Mouse (Mus musculus) lung, postnatal 25 days (tissue): ENCODE results near the gene Adgrl3.

Experiments
- DNase-seq: peaks from one replicate; pipeline ENCODE4 v3.0.0; 2022; ENCODE audit warnings: low spot score

Gene Adgrl3

DNA sequence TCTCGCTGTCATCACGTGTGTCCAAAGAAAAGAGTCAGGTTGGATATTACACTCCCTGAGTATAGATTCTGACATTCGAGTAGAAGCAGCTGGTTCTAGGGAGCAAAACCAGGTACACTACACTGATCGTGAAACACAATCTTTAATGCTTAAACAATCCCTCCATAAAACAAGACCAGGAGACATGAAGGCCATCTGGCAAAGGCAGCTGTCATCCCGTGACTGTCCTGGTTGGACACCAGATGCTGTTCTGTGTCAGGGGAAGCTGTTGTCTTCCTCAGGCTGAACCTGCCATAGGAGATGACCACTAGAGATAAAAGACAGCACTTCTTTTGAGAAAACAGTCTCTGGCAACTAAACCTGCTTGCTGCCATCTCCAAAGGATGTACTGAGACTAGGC lies 228.8 kb downstream of the Adgrl3 start:
- DNase-seq = no peak

DNA sequence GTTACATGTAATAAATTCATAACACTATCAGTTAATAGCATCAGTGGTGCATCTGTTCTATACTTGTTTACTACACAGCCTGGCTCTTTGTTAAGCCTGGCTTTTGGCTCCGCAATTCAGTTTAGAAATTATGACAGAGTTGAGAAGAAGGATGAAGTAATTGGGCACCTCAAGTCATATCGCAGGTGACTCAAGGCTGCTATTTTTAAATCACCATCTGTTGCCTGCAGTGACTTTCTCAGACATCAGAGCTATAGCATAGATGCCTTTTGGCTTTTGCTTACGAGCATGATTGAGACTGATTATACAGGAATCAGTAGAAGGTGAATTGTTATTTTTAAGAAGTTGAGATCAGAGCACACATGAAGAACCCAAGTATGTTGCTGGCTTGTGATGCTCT lies 236.2 kb downstream of the Adgrl3 start:
- no peak for DNase-seq

DNA sequence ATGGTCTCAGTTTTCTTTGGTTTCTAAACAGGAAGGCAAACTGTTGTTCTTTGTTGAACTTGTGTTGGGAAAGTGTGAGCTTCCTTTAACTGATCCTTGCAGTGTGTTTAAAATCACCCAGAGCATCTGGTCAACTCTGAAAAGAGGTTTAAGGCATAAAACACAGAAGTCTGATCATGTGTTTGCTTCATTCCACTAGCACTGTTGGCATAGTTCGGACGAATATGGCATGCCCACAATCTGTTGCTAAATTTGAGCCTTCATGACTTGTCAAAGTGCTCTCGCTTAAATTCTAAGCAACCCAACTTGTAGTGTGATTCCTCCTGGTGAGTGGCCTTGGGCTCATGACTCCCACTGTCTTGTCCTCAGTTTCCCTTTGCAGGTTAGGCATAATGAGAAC lies 249.8 kb downstream of the Adgrl3 start:
- DNase-seq = peak; percentile 28

DNA sequence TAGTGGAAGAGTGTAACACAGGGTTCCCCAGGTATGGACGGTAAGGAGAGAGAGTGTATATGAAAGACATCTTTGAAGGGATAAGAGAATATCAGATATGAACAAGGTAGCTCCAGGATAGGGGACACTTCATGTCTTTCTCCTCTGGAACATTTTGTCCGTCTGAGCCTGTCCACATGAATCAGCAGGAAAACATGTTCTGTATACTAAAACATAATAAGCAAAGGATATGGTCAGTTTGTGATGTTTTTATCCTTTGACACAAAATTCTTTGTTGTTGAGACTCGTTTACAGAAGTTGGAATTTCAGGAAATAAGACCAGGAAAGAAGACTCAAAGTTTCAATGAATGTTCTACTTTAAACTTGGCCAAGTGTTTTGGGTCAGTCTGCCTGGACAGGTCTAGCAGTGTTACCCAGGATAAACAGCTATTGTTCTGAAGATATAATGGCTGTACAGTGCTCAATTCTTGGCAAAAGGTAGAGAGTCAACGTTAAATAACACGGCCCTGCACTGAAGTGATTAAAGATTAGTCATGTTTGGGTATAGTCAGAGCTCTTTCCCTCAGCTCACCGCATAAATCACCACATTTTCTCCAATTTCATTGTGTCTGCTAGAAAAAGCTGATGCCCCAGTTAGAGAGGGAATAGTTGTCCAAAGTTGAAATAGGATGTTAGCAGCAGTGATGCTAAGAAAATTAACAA lies 255.6 kb downstream of the Adgrl3 start:
- DNase-seq = peak; percentile 36

DNA sequence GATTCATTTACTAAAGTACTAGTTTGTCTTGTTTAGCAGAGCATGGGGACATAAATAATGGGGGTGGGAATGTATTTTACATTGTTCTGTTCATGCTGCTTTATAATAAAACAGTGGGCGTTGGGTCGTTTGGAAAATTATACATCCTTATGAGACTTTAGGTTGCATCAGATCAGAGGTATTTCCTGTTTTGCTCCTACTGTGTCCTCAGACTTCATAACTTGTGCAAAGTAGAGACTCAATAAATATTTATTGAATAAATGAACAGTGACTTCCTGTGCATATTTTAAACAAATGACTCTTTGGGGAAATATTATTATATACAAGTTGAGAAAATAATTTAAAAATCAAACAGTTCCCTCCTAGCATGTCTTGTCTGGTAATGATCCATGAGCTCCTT lies 259.3 kb downstream of the Adgrl3 start:
- DNase-seq = peak; percentile 48

DNA sequence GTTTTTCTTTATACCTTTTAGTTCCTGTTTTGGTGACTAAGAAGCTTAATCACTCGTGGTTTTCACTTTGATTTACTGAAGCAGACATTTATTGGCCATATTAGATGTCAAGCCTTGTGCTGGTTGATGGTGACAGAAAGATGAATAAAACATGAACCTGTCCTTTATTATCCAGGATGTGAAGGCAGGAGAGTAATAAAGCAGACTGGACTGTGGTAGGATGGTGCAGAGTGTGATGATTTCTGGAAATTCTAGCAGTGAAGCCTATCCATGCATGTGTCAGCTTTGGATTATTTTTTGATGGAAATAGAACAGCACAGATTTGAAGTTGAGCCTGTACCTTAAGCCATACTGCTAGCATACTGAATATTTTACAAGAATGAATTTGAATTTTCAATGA lies 265.7 kb downstream of the Adgrl3 start:
- DNase-seq = no peak

DNA sequence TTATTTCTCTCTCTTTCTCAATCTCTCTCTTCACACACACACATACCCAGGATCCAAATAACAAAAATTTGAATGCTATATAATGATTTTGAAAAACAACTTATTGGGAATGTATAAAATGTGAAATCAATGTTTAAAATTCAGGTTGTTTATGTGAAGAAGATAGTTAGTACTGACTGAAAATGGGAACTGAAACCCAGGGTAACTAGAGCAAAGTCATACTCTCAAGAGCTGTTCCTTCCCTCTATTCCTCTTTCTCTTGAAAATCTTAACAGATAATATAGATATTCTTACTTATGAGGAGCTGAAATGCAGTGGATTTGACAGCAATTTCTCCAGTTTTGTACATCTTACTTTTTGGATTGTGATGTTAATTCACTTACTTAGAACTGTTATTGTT lies 281.9 kb downstream of the Adgrl3 start:
- DNase-seq = no peak

DNA sequence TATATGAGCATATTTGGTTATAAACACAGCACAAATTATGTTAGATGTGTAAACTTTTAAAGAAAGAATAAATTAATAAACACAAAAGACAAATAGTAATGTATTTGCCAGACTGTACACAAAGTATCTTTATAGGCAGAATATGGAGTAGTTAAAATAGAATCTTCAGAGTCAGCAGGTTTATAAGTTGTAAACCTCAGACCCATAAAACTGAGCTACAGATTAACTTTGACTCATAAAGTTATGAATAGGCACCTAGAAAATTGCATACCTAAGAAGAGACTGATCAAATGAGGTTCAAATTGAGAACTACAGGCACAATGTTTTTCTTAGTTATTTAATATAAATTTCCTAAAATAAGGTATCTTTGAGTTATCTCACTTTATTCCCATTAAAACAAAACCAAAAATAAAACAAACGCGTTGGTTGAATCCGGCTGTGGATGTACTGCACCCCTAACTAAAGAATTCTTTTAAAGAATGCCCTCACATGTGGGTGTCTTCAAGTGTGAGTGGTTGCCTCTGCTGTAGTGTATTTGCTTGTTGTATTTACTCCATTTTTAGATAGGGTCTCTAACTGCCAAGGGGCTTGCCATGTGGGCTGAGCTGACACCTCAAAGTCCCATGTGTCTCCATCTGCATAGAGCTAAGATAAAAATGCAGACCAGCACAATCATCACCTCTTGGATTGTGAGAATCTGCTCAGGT lies 297.6 kb downstream of the Adgrl3 start:
- no peak for DNase-seq

DNA sequence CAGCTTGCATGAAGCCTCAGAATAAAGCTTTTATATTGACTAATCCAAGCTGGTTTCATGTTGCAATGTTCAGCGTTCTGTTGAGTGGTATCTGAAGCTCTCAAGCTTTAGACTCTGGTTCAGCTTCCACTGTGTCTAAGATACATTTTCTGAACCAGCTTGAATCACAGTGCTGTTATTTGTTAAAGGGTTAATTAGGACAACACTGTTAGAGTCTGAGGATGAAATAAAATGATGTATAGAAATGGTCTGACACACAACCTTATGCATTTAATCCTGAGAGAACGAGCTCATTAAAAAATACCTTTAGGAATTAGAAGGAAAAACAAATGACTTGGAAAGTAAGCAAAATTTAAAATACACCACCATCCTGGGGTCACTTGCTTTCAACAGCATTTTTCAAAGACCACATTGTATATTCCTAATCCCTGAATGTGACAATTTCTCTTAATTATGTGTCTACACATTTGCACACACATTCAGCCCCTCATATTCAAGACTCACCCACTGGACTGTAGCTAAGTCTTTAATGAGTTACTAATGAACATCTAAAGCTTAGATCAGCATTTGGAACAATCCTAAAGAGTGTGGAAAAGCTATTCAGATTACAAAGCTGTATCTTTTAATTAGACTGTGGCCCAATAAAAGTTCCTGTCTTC lies 301.5 kb downstream of the Adgrl3 start:
- DNase-seq = no peak

DNA sequence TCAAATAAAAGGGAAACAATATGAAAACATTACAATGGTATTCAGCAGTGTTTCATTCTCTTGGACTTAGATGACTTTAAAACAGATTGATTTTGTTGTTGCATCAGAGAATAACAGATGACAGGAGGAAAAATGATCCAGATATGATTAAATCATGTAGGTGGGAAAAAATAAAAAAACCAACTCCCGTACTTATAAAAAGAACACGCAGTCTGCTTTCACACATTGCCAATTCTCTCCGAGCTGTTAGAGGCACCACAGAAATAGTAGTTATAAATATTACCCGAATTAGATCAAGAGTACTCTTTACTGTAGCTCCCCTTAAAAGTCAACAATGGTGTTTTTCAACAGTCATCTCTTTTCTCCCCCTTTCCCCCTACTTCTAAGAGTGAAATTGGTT lies 302.1 kb downstream of the Adgrl3 start:
- DNase-seq = no peak

DNA sequence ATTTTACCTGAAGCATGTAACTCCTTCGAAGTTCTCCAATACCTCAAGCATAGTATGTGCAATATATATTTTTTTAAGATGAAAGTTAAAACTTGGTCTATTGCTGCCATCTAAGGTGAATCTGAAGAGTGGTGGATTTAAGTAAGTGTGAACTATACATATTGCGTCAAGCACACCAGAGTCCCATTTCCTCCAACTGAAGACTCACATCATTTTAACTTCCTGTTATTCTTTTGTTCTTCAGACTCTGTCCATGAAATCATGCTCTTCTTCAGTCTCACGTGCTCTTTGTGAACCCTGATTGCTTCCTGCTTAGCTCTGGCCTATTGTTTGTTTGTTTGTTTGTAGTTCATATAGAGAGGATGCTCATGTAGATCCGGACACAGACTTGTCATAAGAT lies 307.0 kb downstream of the Adgrl3 start:
- no peak for DNase-seq

DNA sequence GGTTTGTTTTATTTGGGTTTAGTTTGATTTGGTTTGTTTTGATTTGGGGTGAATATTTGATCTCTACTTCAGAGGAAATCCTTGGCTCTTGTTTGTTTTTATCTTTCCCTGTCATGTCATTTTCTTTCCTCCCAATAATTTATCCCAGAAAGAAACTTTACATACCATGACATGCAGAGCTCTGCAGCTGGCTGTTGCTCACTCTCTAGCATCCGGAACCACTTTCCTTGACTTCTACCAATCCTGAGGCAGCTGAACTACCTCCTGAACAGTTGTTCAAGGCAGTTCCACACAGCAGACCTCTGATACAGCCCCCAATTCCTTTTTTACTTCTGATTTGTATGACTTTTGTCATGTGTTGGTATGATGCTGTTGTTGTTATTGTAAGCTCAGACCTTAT lies 307.5 kb downstream of the Adgrl3 start:
- no peak for DNase-seq

DNA sequence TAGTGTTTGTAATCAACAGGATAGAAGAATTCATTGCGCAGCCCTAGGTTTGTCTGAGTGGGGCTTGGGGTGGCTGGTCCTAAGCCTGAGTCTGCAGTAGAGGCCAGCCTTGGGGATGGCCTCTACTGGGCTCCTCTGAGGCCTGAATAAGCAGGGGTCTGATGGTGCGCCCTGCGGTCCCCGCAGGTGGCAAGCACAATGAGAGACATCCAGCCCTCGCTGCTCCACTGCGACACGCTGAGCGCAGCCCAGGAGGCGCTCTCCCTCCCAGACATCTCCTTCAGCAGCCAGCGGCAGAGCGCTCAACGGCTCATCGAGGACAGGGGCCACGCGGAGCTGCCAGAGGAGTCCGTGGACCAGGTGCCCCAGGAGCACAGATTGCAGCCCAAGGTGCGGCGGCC lies 309.6 kb downstream of the Adgrl3 start:
- no peak for DNase-seq

DNA sequence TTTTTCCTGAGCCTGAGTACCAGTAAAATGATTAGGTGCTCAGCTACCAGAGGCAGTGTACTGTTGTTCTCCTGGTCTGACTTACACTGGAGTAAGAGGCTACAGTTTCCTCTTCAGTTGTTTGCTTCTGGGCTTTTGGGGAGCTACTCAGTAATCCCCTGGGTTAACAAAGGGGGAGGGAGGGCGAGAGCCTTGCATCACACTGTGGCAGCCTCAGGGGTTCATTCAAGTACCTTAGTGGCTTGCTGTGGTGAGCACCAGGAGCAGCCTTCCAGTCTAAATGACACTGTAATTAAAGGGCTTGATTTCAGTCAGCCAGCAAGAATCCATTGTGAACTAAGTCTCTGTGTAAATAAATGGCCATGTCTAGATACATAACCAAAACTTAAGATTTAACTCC lies 324.4 kb downstream of the Adgrl3 start:
- DNase-seq = no peak

DNA sequence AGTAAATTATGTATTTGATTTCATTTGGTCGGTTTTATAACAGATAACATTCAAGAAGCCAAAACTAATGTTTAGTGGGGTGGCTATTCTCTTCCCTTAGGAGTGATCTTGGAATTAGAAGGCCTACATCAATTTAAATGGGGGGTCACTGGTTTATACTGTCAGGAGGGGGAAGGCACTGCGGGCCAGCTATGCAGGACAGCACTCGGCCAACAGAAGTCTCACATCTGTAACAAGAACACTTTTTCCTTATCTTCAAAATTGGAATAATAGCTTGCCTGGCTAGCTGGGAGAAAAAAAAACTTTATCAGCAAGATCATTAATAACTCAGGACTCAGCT lies 325.1 kb downstream of the Adgrl3 start:
- DNase-seq = no peak

DNA sequence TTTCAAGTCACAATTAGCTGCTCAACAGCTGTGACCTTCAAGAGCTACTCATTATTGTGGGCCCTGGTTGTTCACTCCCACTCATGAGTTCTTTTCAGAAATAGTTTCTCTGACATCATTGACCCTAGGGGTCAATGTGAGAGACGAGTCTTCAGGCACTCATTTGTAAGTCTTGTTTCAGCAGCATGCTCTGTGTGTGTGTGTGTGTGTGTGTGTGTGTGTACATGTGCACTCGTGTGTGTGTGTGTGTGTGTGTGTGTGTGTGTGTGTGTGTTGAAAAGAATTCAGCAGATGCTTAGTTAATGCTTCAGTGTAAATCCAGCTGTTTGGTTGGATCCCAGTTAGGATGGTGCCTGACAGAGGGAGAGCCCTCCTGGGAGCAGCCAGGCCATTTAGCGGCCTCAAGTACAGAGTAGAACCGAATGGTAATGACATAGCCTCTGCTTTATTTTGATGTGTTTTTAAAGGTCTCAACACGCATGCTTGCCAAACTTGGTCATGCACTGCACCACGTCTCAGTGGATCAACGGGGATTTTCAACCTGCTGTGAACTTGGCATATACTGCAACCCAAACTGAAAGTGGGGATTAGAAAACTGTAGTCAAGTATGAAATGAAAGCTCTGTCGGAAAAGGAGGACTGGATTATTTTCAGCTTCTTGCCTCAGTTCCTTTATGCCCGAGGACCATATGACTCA lies 325.6 kb downstream of the Adgrl3 start:
- peak; percentile 24 for DNase-seq

DNA sequence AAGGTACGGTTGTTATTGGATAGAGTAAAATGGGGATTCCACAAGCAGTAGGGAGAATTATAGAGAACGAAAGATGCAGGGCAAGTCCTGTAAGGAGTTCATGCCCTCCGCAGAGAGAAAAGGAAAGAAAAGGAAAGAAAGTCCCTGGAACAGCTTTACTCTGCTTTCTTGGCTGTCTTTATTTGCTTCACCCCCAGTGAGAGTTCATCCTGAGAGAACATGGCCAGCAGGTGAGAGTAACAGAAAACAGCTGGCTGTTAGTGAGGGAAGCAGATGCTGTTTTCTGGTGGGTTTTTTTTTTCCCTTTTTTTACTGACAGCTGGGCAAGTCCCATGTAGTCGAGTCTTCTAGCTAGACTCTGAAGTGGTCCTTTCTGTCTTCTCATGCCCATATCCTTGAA lies 327.6 kb downstream of the Adgrl3 start:
- peak; percentile 45 for DNase-seq

DNA sequence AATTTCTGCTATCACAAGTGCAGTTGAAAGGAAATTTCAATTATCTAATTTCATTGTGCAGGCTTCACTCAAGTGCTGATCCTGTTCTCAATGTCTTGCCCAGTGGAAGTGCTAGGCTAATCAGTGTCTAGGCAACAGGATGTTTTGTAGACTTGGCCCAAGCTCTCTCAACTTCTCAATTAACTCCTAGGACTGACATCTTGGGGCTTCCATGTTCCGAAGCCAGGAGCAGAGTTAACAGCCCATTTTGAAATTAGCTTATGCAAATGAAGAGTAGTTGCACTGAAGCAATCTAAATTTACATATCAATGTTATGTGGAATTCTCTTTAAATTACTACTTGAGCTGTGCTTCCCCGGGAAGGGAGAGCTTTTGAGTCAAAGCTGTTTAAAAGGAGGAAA lies 339.6 kb downstream of the Adgrl3 start:
- DNase-seq = no peak

DNA sequence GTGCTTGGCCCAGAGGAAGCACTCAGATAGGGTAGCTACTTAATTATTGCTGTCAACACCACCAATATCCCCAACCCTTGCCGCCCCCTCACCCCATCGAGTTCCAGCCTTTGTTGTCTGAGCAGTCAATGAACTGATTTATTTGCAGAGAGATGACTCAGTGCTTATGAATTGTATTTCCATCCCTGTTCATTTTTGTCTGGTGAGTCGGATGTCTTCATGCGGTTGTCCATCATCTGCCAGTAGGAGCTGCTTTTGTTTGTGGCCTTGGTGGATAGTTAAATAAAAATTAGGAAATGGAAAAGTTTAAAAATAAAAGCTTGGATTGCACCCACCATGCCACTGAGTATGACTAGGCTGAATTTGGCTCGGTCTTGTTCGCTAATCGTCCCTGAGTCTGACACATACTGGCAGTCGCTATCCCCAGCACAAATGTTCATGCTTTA lies 344.3 kb downstream of the Adgrl3 start:
- peak; percentile 31 for DNase-seq

DNA sequence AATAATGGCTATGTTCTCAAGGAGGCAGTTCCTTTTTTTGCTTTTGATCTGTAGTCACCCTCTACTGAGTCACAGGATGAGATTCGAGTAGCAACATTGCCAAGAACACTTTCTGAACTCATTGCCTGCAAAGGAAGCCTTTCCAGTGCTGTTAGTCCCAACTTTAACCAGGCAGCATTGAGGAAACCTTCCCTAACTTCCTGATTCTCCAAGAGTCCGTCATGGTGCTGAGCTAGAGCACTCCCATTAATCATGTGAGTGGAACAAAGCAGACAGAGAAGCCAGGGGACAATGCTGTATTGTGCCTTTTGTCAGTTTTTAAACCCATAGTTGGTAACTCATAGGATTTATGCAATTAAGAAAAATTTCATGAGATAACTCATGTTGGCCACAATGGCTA lies 345.3 kb downstream of the Adgrl3 start:
- no peak for DNase-seq

DNA sequence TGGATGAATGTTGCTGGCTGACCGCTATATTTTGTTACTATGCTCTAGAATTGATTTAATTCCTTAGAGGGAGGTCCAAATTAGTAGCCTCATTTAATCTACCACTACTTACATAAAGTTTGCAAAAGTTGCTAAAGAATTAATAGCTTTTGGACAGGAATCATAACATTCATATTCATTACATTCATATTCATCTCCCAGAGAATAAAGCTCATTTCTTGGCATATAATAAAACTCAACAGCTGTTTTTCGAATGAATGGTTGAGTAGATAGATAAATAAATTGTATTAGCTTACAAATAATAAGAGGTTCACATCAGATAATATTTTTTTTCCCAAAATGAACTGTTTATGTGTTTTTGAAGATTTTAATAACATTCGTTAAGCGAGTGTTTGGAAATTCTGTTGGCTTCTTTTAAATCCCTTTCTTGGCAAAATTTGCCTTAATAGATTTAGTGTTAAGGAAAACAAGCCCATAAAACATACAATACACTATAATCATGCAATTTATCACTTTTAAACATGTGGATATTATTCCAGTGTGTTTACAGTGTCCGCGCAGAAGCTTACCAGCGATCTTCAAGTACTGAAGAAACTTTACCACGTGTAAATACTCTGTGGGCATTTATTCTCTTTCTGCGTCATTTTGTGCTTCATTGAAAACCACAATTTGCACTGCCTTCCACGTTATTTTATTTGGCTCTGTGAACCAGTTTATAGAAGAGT lies 350.4 kb downstream of the Adgrl3 start:
- DNase-seq = no peak

DNA sequence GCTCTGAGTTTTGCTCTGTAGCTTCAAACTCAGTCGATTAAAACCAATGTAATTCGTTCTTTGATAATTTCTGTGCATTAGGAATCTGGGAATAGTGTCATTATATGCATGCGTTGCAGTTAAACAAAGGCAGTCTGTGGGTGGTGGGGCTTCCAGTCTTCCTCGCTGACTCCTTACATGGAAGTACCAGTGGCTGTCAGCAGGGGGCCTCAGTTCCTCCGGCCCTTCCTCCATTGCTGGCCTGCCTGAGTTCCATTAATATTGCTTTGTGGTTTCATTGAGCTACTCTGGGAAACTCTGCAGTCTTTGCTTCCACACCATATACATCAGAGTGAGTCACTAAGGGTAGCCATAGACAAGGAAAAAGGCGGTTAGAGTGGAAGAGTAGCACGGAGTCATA lies 356.1 kb downstream of the Adgrl3 start:
- DNase-seq = no peak
